Mouse (Mus musculus) small intestine, adult 2 months (tissue): ENCODE measurements around the gene Slc22a15.

Source experiments
- CTCF ChIP-seq: fragments of 200-500 bp; IDR thresholded peaks from 2 replicates; pipeline ENCODE4 v1.5.1; 2012; ENCODE audit warnings: low read depth, mild to moderate bottlenecking, control low read depth, inconsistent platforms, low read length, moderate library complexity, mixed read lengths; ENCODE audit not compliant: insufficient replicate concordance, insufficient read length; ENCODE audit errors: extremely low read depth
- POLR2A ChIP-seq: fragments of 200-500 bp; IDR thresholded peaks from 2 replicates; pipeline ENCODE4 v1.6.1; 2012; ENCODE audit warnings: low read depth, mild to moderate bottlenecking, control low read depth, inconsistent platforms, low read length, moderate library complexity

DNA sequence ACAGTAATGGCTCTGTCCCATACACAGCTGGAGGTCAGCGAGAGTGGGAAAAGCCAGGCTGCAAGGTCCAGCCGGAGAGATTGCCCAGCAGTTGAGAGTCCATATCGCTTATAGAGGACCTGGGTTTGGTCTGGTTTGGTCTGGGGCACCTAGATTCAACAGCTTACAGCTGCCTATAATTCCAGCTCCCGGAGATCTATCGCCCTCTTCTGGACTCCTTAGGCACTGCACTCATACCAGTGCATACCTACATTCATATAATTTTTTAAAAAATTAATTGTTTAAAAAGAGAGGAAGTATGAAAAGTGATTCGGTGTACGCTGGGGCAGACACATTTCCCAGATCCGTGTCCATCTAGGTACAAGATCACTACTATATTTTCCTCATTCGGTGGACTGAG, 84.9 kb downstream of the Slc22a15 start:
- TF ChIP-seq CTCF (peak; percentile 19; the same call in 1 of the 2 replicates), POLR2A (no peak)
